Mouse (Mus musculus): ENCODE results near the gene Gm48552. TPM values are rescaled to one million over a fixed set of nuclear protein-coding genes. Genes with fewer than 3 reads are reported as not detected.

Gene Gm48552
- total and polyA plus RNA-seq, 3 experiments, result 0.89 to 1.2 TPM; not detected in 1

DNA sequence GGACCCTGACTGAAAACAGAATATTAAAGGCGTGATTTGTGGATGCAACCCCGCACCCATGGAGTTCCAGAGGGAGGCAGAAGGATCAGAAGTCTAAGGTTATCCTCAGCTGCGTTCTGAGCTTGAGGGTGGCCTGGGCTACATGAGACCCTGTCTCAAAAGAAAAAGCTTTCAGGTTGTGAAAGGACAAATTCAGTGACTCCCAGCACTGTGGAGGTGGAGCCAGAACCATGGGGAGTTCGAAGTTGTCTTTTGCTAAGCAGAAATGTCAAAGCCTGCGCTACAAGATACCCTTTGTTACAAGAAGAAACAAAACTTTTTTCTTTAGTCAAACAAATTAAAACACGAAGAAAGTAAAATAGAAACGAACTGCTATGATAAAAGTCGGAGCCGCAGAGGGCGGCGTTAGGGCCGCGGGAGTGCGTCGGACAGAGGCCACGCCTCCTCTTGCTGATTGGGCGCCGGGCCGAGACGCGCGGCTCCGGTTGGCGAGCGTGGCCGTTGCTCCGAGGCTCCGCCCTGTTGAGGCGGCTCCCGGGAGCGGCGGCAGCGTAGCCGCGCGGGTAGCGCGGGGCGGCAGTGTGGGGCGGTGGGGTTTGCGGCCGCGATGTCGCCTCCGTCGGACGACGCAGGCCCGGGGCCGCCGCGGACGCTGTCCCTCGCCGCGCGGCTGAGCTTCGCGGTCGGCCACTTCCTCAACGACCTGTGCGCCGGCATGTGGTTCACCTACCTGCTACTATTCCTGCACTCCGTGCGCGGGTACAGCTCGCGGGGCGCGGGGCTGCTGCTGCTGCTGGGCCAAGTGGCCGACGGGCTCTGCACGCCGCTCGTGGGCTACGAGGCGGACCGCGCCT is 31.6 kb upstream of the Gm48552 start, which contains the start of gene Mfsd12:
Gene Mfsd12 (plus strand): TSS at position 501 of the 854 bp plus-strand sequence.
- H3K9me3 ChIP-seq (replicated peaks; ENCODE audit: insufficient read depth, low read length), result no peaks in the 10 kb centered on the region
- peak within 1 kb of the TSS; percentile 62 to 68 for H3K4me3 ChIP-seq (ENCODE audit: control insufficient read depth in 1 of 2, insufficient read depth in 1 of 2, low read depth in 2 of 2, low read length in 2 of 2)
- DNase-seq (ENCODE audit: low read depth, low spot score), result peak; percentile 94
- H3K27ac ChIP-seq (ENCODE audit: control insufficient read depth, low read depth, low read length), result peak within 1 kb of the TSS; percentile 96
- peaks cover 0 to 20% of the 10 kb centered on the region in 2 experiments; a peak in 3 of 4 replicates for H3K36me3 ChIP-seq (ENCODE audit: control insufficient read depth in 1 of 2, insufficient read depth in 2 of 2, low read length in 2 of 2)
- peak within 1 kb of the TSS; percentile 84 for H3K9ac ChIP-seq (ENCODE audit: control insufficient read depth, low read depth, low read length, poor library complexity, severe bottlenecking)
- peak; percentile 56; the same call in 1 of the 2 replicates for TF ChIP-seq MXI1 (IDR thresholded peaks at IDR 0.05; ENCODE audit: low read depth, low read length)
- TF ChIP-seq RAD21 (IDR thresholded peaks at IDR 0.05; ENCODE audit: low read depth, low read length), result no peak
- no peak for TF ChIP-seq USF2 (IDR thresholded peaks at IDR 0.05; ENCODE audit: borderline replicate concordance in 1 of 2, insufficient read depth in 1 of 2, low read depth in 1 of 2, low read length in 2 of 2)
- peak; percentile 75 for TF ChIP-seq SIN3A (IDR thresholded peaks at IDR 0.05; ENCODE audit: low read length)
- no peak for TF ChIP-seq MYB (IDR thresholded peaks at IDR 0.05; ENCODE audit: low read depth, low read length)
- TF ChIP-seq MYC (IDR thresholded peaks at IDR 0.05; ENCODE audit: low read depth, low read length), result no peak
- TF ChIP-seq USF1 (IDR thresholded peaks at IDR 0.05; ENCODE audit: low read depth, low read length), result 0 out of 2 replicates have a peak, but pooled peaks have one; percentile 11
- TF ChIP-seq CTCF (IDR thresholded peaks at IDR 0.05 in 2 of 3, conservative IDR thresholded peaks at IDR 0.05 in 1 of 3; ENCODE audit: control insufficient read depth in 1 of 3, insufficient read depth in 1 of 3, low read depth in 2 of 3, low read length in 3 of 3, poor library complexity in 1 of 3, severe bottlenecking in 1 of 3), result no peak
- no peak for TF ChIP-seq ELF1 (IDR thresholded peaks at IDR 0.05; ENCODE audit: low read depth, low read length)
- peak; percentile 77 for TF ChIP-seq TBP (IDR thresholded peaks at IDR 0.05; ENCODE audit: low read depth, low read length)
- peak; percentile 26; the same call in 1 of the 2 replicates for TF ChIP-seq NRF1 (IDR thresholded peaks at IDR 0.05; ENCODE audit: insufficient read depth, low read depth, low read length, poor library complexity, severe bottlenecking)
- TF ChIP-seq SMC3 (IDR thresholded peaks at IDR 0.05; ENCODE audit: low read depth, low read length), result no peak
- TF ChIP-seq CHD2 (IDR thresholded peaks at IDR 0.05; ENCODE audit: low read length), result no peak
- no peak for TF ChIP-seq MEF2A (IDR thresholded peaks at IDR 0.05; ENCODE audit: extremely low read depth, insufficient replicate concordance, low read depth, low read length, poor library complexity, severe bottlenecking)
- TF ChIP-seq ZKSCAN1 (IDR thresholded peaks at IDR 0.05; ENCODE audit: low read depth, low read length), result no peak
- no peak for TF ChIP-seq ZMIZ1 (IDR thresholded peaks at IDR 0.05; ENCODE audit: low read depth, low read length)
- no peak; the same call in 1 of the 2 replicates for TF ChIP-seq MAZ (IDR thresholded peaks at IDR 0.05; ENCODE audit: low read depth, low read length)
- no peak for TF ChIP-seq E2F4 (IDR thresholded peaks at IDR 0.05; ENCODE audit: borderline replicate concordance, low read depth, low read length)
- TF ChIP-seq NELFE (IDR thresholded peaks at IDR 0.05; ENCODE audit: low read depth, low read length), result peak; percentile 85
- no peak for TF ChIP-seq CHD1 (IDR thresholded peaks at IDR 0.05; ENCODE audit: low read depth, low read length)
- no peak for TF ChIP-seq ZC3H11A (IDR thresholded peaks at IDR 0.05; ENCODE audit: low read depth, low read length)
- no peak for TF ChIP-seq KAT2A (conservative IDR thresholded peaks at IDR 0.05; ENCODE audit: low read depth, low read length)
- TF ChIP-seq ETS1 (IDR thresholded peaks at IDR 0.05; ENCODE audit: low read depth, low read length), result no peak
- peak; percentile 84 to 92 for TF ChIP-seq POLR2A (IDR thresholded peaks at IDR 0.05; ENCODE audit: control insufficient read depth in 1 of 2, insufficient read depth in 1 of 2, low read depth in 1 of 2, low read length in 2 of 2, poor library complexity in 1 of 2)
- TF ChIP-seq ZNF384 (IDR thresholded peaks at IDR 0.05; ENCODE audit: low read depth, low read length), result no peak
- TF ChIP-seq POLR2AphosphoS5 (IDR thresholded peaks at IDR 0.05; ENCODE audit: borderline replicate concordance, low read depth, low read length), result no peak
- TF ChIP-seq UBTF (IDR thresholded peaks at IDR 0.05; ENCODE audit: borderline replicate concordance, insufficient read depth, low read depth, low read length), result 0 out of 2 replicates have a peak, but pooled peaks have one; percentile 58
- TF ChIP-seq BHLHE40 (IDR thresholded peaks at IDR 0.05; ENCODE audit: borderline replicate concordance, low read depth, low read length), result no peak
- no peak for TF ChIP-seq GABPA (IDR thresholded peaks at IDR 0.05; ENCODE audit: low read depth, low read length)
- TF ChIP-seq HCFC1 (IDR thresholded peaks at IDR 0.05; ENCODE audit: low read depth, low read length), result peak; percentile 71
- no peak for TF ChIP-seq MAFK (IDR thresholded peaks at IDR 0.05; ENCODE audit: borderline replicate concordance, low read depth, low read length)
- no peak for TF ChIP-seq TAL1 (IDR thresholded peaks at IDR 0.05; ENCODE audit: low read length)
- no peak for TF ChIP-seq EP300 (IDR thresholded peaks at IDR 0.05; ENCODE audit: low read depth in 1 of 2, low read length in 2 of 2)
- TF ChIP-seq TCF12 (IDR thresholded peaks at IDR 0.05; ENCODE audit: low read depth, low read length), result peak; percentile 72
- TF ChIP-seq GATA1 (IDR thresholded peaks at IDR 0.05; ENCODE audit: low read depth, low read length), result no peak
- H3K4me1 ChIP-seq (ENCODE audit: control insufficient read depth in 1 of 2, insufficient read depth in 2 of 2, low read length in 2 of 2), result peaks cover 2 to 29% of the 10 kb centered on the region in 2 experiments; a peak in 3 of 4 replicates
- peaks cover 27% of the 10 kb centered on the region for H3K79me2 ChIP-seq (ENCODE audit: control insufficient read depth, insufficient read depth, low read length, poor library complexity)
- no peaks in the 10 kb centered on the region for H3K27me3 ChIP-seq (ENCODE audit: control insufficient read depth in 1 of 2, insufficient read depth in 2 of 2, low read length in 2 of 2)
